Mouse (Mus musculus): ENCODE measurements at regions not wholly inside any gene's neighbourhood (a gene's known extent, or its start where the extent isn't known, plus 50 kb on each side); places are given as distances from the start of the nearest gene placed in this dataset.

DNA sequence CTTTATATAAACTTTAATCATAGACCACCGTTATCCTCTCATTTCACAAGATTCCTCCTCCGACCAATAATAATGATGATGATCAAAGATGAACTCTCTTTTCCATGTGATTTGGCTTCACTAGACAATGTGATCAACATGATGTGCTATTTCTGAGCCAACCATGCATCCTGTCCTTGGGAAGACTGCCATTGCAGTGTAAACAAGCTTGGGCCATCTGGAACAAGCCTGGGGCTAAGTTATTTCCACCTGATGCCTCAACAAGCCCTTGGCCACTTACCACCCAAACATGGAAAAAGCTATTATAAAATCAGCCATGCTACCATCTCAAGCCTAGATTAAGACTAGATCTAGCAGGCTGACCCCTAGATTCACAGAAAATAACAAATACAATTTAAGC lies 542.9 kb downstream of the Gm9195 start:
- Histone ChIP-seq H3K4me2 (no peak overlapping the region), H3K4me1 (no peaks in the 10 kb centered on the region; the same call in 1 of the 2 replicates)
- WGBS, result 92% methylated on average over 2 of the region's 2 CpGs

DNA sequence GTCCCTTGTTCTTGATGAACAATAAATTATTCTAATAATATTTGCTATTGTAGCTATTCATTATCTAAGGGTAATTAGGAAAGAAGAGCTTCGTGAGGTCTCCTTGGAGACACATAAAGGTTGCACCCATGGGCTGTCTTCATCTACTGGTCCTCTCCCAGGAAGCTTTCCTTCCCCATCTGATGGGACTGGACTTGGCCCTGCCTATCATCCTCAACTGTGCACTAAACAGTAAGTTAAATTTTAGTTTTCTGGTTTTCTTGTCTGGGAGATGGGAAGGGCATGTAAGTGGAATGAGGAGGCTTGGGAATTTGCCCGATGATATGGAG lies 554.5 kb downstream of the Gm9195 start:
- no peak overlapping the region for H3K9ac ChIP-seq
- no peak overlapping the region for H3K4me3 ChIP-seq
- no peak for ATAC-seq
- H3K4me1 ChIP-seq, result peaks cover 15% of the 10 kb centered on the region
- H3K9me3 ChIP-seq (replicated peaks), result no peaks in the 10 kb centered on the region
- H3K36me3 ChIP-seq (ENCODE audit: poor library complexity, severe bottlenecking), result no peaks in the 10 kb centered on the region
- 51% methylated on average over 2 of the region's 2 CpGs for WGBS
- no peak overlapping the region for H3K4me2 ChIP-seq
- H3K27ac ChIP-seq, result no peak overlapping the region
- H3K27me3 ChIP-seq, result peaks cover 34% of the 10 kb centered on the region

More for the DNA sequence above, 542.9 kb downstream of the Gm9195 start:
- no peak overlapping the region for H3K27ac ChIP-seq
- no peak for ATAC-seq
- H3K9ac ChIP-seq, result no peak overlapping the region
- peaks cover 3% of the 10 kb centered on the region; the same call in 1 of the 2 replicates for H3K27me3 ChIP-seq
- H3K36me3 ChIP-seq (ENCODE audit: poor library complexity, severe bottlenecking), result no peaks in the 10 kb centered on the region
- no peaks in the 10 kb centered on the region for H3K9me3 ChIP-seq (replicated peaks)
- no peak overlapping the region for H3K4me3 ChIP-seq

DNA sequence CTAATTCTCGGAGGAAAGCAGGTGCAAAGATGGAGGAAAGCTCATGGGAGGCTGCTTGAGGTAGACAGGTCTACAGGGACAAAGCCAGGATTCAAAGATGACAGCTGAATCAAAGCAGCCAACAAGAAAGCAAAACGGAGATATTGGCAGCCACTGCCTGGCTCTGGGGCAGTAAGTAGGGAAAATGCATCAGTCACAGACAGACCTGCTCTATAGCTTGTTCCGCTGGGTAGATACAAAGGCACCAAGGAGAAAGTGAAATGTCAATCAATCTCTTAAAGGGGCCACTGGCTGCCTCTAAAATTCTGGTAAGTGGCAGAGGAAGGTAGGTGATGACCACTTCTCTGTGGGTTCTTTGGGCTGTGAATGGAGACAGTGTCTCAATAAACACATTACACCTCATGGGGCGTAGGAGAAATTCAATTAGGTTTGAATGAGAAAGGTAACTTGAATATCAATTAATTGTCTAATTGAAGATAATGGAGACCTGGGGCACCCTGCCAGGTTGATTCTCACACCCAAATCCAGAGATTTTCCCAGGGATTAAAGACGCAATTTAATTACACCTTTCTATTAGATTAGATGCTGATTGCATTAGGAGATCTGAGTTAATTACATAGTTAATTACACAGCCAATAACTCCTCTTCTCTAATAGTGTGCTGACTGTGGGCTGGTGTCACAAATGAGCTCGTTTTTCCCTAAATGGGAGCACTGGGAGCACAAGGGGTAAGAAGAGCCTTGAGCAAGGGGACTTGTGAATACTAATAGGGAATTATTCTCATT lies 555.1 kb downstream of the Gm9195 start:
- ATAC-seq, result peak; percentile 65; the same call in 1 of the 2 replicates
- Histone ChIP-seq H3K4me3 (no peak overlapping the region), H3K4me2 (no peak overlapping the region), H3K36me3 (ENCODE audit: poor library complexity, severe bottlenecking) (no peaks in the 10 kb centered on the region), H3K9ac (no peak overlapping the region), H3K27me3 (peaks cover 34% of the 10 kb centered on the region), H3K9me3 (replicated peaks) (no peaks in the 10 kb centered on the region), H3K4me1 (peaks cover 15% of the 10 kb centered on the region), H3K27ac (0 out of 2 replicates have a peak overlapping the region, but pooled peaks have one; percentile 10)
- 16% methylated on average over 6 of the region's 6 CpGs for WGBS

GRCm38 (mm10) chr14:71915964-71916363 lies 575.7 kb downstream of the Gm9195 start:
- H3K27me3 ChIP-seq, result no peaks in the 10 kb centered on the region
- no peaks in the 10 kb centered on the region for H3K4me1 ChIP-seq
- no peaks in the 10 kb centered on the region for H3K36me3 ChIP-seq (ENCODE audit: poor library complexity, severe bottlenecking)
- no peak overlapping the region for H3K9ac ChIP-seq
- 71% methylated on average over 5 of the region's 5 CpGs for WGBS
- H3K4me2 ChIP-seq, result no peak overlapping the region
- no peak overlapping the region for H3K27ac ChIP-seq
- H3K4me3 ChIP-seq, result no peak overlapping the region
- no peaks in the 10 kb centered on the region for H3K9me3 ChIP-seq (replicated peaks)
- ATAC-seq, result no peak

DNA sequence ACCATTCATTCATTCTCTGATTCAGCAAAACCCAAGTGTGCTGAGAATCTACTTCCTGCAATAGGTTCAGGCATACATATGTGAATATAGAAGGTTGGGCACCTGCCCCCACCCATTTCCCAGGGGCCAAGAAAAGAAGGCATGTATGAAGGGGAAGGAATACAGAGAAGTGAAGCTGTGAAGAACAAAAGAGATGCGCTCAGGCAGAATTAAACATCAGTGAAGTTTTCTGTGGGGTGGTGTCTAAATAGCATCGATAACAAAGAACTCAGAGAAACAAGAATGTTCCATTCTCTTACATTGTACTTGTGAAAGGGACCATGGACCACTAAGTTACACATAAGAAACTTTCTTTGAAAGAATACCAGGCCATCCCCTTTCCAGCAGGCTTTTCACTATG lies 580.7 kb downstream of the Gm9195 start:
- no peak overlapping the region for H3K4me3 ChIP-seq
- H3K9me3 ChIP-seq (replicated peaks), result no peaks in the 10 kb centered on the region
- H3K4me2 ChIP-seq, result no peak overlapping the region
- H3K4me1 ChIP-seq, result no peaks in the 10 kb centered on the region
- H3K27ac ChIP-seq, result no peak overlapping the region
- 51% methylated on average over 2 of the region's 2 CpGs for WGBS
- no peak for ATAC-seq
- H3K27me3 ChIP-seq, result no peaks in the 10 kb centered on the region
- no peaks in the 10 kb centered on the region for H3K36me3 ChIP-seq (ENCODE audit: poor library complexity, severe bottlenecking)
- H3K9ac ChIP-seq, result no peak overlapping the region

- Histone ChIP-seq H3K9ac (no peak overlapping the region), H3K27me3 (no peaks in the 10 kb centered on the region), H3K4me3 (no peak overlapping the region), H3K4me2 (no peak overlapping the region), H3K9me3 (replicated peaks) (no peaks in the 10 kb centered on the region), H3K36me3 (ENCODE audit: poor library complexity, severe bottlenecking) (no peaks in the 10 kb centered on the region), H3K4me1 (no peaks in the 10 kb centered on the region), H3K27ac (no peak overlapping the region)
- WGBS, result 95% methylated on average over 4 of the region's 4 CpGs
- ATAC-seq, result no peak
Observed at GRCm38 (mm10) chr14:71895468-71895867, 596.2 kb downstream of the Gm9195 start.

DNA sequence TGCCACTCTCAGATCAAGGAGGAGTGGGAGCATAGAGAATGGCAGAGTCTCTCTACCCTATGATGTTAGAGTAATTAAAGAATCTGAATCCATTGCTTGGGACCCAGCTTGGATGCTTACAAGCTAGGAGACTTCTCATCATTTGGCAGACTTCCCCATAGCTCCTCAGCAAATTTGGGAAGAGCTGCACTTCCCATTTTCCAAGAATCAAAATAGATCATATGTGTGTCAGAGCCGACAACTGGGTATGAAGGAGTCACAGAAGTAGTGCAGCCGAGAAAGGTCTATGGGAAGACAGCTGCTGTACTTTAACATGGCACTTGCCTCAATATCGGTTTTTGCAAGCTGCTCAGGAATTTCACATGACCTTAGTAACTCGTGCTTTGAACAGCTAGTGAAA lies 596.8 kb downstream of the Gm9195 start:
- Histone ChIP-seq H3K36me3 (ENCODE audit: poor library complexity, severe bottlenecking) (no peaks in the 10 kb centered on the region), H3K4me3 (no peak overlapping the region), H3K9ac (no peak overlapping the region), H3K4me1 (no peaks in the 10 kb centered on the region), H3K27me3 (no peaks in the 10 kb centered on the region), H3K9me3 (replicated peaks) (no peaks in the 10 kb centered on the region), H3K4me2 (no peak overlapping the region), H3K27ac (no peak overlapping the region)
- no peak for ATAC-seq
- 89% methylated on average over 4 of the region's 4 CpGs for WGBS

DNA sequence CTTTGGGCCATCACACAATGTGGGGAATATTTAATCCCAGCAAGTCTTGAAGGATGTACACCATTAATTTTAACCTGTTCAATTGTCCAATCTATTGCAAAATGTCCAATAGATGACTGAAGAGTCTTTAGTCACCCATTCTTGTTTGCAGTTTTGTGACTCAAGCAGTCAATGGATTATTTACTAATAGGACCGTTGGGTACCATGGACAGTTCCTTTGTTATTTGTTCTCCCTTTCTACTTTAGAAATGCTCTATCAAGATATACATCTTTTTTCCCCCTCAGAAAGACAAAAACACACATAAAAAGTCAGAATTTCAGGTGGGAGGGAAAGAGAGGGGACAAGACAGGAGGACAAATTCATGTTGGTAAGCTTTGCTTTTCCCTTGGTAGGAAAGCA lies 598.3 kb downstream of the Gm9195 start:
- Histone ChIP-seq H3K4me3 (no peak overlapping the region), H3K4me2 (no peak overlapping the region), H3K9me3 (replicated peaks) (no peaks in the 10 kb centered on the region), H3K27ac (no peak overlapping the region), H3K4me1 (no peaks in the 10 kb centered on the region), H3K9ac (no peak overlapping the region), H3K27me3 (no peaks in the 10 kb centered on the region), H3K36me3 (ENCODE audit: poor library complexity, severe bottlenecking) (no peaks in the 10 kb centered on the region)
- 79% methylated on average over 1 of the region's 1 CpGs for WGBS
- no peak for ATAC-seq

DNA sequence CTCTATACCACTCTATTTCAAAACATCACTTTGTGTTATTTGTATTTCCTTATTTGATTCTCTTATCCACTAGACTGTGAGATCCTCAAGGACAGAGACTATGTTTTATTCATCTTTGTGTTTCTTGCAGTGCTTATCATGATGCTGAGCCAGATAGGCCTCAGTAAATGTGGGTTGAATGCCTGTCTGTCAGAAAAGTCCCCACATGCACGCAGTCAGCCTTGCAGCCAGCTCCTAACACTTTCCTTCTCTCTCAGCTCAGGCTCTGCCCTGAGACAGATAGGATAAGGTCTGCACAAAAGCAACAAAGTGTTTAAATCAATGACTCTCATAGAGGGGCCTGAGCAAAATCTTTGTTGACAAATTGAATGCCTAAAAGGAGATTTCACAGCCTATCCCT lies 600.0 kb downstream of the Gm9195 start:
- no peak for ATAC-seq
- Histone ChIP-seq H3K9ac (no peak overlapping the region), H3K4me1 (no peaks in the 10 kb centered on the region), H3K27ac (no peak overlapping the region), H3K4me3 (no peak overlapping the region), H3K9me3 (replicated peaks) (no peaks in the 10 kb centered on the region), H3K36me3 (ENCODE audit: poor library complexity, severe bottlenecking) (no peaks in the 10 kb centered on the region), H3K27me3 (no peaks in the 10 kb centered on the region), H3K4me2 (no peak overlapping the region)
- 85% methylated on average over 1 of the region's 1 CpGs for WGBS

DNA sequence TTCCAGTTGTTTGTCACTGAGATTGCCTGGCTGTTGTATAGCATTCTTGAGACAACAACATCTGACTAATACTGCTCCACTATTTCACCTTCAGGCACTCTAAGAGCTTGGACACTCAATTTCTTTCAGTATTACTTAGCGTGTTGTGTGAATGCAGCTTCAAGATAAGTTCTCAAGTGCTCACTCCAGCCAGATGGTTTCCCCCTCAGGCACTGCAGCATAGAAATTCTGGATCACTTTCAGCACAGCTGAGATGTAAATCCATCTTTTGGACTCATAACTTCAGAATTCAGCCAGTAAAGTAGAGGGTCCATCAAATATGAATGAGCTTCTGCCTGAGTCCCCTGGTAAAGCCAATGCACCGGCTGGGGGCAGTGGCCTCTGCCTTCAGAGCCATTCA lies 608.8 kb downstream of the Gm9195 start:
- Histone ChIP-seq H3K27me3 (no peaks in the 10 kb centered on the region), H3K36me3 (ENCODE audit: poor library complexity, severe bottlenecking) (no peaks in the 10 kb centered on the region), H3K9me3 (replicated peaks) (no peaks in the 10 kb centered on the region), H3K4me2 (no peak overlapping the region), H3K9ac (no peak overlapping the region), H3K4me3 (no peak overlapping the region), H3K27ac (no peak overlapping the region), H3K4me1 (no peaks in the 10 kb centered on the region)
- no peak for ATAC-seq
- 85% methylated on average over 2 of the region's 2 CpGs for WGBS

DNA sequence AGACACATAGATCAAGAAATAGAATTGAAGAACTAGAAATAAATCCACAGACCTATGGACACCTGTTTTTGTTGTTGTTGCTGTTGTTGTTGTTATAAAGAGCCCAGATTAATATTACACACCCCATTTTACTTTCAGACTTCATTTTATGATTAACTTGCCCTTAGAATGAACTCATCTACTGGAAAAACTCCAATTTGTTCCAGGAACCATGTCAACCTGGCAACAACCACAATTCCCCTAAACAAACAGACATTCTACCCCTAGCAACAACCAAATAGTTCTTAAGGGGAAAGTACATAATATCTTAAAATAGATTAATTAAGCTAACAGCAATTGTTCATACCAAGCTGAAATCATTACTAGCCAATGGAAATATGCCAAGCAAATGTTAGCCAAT lies 646.1 kb downstream of the Gm9195 start:
- no peaks in the 10 kb centered on the region for H3K9me3 ChIP-seq (replicated peaks)
- H3K36me3 ChIP-seq (ENCODE audit: poor library complexity, severe bottlenecking), result no peaks in the 10 kb centered on the region
- H3K4me2 ChIP-seq, result no peak overlapping the region
- ATAC-seq, result no peak
- no peaks in the 10 kb centered on the region for H3K27me3 ChIP-seq
- no peak overlapping the region for H3K27ac ChIP-seq
- H3K9ac ChIP-seq, result no peak overlapping the region
- no peak overlapping the region for H3K4me3 ChIP-seq
- H3K4me1 ChIP-seq, result no peaks in the 10 kb centered on the region

DNA sequence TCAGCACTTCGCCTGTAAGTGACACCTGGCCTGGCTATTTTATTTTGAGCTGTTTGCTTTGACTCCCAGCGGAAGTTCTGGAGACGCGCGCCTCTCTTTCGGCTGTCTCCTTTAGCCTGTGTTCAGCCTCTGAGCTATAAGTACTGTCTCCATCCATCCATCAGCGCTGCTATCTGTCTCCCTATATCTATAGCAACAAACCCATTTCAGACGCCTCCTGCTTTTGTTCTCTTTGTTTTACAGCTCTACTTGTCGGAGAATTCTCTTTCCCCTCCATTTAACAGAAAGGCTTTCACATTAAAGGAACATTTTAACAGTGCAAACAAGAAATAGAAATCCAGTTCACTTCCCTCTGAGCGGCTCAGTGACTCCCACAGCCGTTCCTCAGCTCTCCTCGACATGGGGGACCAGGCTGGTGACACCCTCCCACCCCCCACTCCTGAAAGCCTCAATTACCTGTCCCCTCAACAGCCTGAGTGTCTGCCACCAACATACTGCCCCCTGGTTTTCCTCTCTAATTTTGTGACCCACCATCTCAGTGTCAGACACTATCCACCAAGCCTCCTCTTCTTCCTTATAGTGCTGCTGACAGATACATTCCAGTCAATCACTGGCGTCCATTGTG lies 682.7 kb downstream of the Gm9195 start:
- ATAC-seq, result no peak
- no peak overlapping the region for H3K4me3 ChIP-seq
- 49% methylated on average over 13 of the region's 13 CpGs for WGBS
- no peak overlapping the region for H3K9ac ChIP-seq
- H3K4me1 ChIP-seq, result no peaks in the 10 kb centered on the region
- H3K4me2 ChIP-seq, result no peak overlapping the region
- H3K9me3 ChIP-seq (replicated peaks), result no peaks in the 10 kb centered on the region
- no peak overlapping the region for H3K27ac ChIP-seq
- no peaks in the 10 kb centered on the region for H3K36me3 ChIP-seq (ENCODE audit: poor library complexity, severe bottlenecking)
- H3K27me3 ChIP-seq, result no peaks in the 10 kb centered on the region

DNA sequence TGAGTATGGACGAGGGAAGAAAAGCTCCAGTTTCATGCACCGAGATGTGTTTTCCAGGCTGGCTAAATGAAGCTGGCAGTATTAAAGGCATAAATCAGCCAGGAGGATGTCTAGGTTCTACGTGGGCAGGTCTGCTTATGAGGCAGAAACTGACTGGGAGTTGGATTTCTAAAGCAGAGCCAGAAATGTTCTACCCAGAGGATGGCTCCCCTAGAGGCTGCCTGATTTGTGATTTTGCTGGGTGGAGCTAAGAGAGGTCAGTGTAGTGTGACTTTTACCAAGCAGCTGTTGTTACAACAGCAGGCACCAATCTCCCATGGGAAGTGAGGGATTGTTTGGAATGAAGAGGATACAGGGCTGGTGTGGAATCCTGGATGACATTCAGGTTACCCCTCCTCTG lies 686.0 kb downstream of the Gm9195 start:
- 84% methylated on average over 3 of the region's 3 CpGs for WGBS
- H3K4me1 ChIP-seq, result no peaks in the 10 kb centered on the region
- H3K9me3 ChIP-seq (replicated peaks), result no peaks in the 10 kb centered on the region
- H3K4me3 ChIP-seq, result no peak overlapping the region
- H3K36me3 ChIP-seq (ENCODE audit: poor library complexity, severe bottlenecking), result no peaks in the 10 kb centered on the region
- no peak overlapping the region for H3K27ac ChIP-seq
- H3K9ac ChIP-seq, result no peak overlapping the region
- no peak for ATAC-seq
- H3K27me3 ChIP-seq, result no peaks in the 10 kb centered on the region
- H3K4me2 ChIP-seq, result no peak overlapping the region
